Mouse (Mus musculus): Measurements from ENCODE around the gene Gramd4. TPM values are rescaled to one million over a fixed set of nuclear protein-coding genes. Genes with fewer than 3 reads are reported as not detected.

Gramd4 gene
- total and polyA plus RNA-seq, 3 experiments = 23.2 to 56.8 (median 33.4) TPM

DNA sequence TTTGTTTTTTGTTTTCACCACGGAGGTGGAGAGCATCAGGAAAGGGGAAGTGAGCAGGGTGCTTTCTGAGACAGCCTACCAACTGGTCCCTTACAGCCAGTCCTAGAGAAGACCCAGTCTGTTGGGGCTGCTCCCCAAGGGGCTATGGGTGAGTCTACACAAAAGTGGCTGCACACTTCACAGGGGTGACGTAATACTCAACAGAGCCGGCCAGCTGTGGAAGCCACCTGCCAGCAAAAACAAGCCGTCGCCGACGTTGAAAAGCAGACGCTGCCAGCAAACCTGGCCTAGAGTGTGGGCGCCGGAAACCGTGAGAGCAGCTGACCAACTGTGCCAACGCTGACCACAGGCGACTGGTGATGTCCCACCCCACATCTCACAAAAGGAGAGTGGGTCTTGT is 125.2 kb downstream of the Gramd4 start:
- Histone ChIP-seq H3K27me3 (ENCODE audit: insufficient read depth, low read length) (peaks cover 31% of the 10 kb centered on the region), H3K9me3 (replicated peaks) (no peaks in the 10 kb centered on the region), H3K4me1 (ENCODE audit: insufficient read depth, low read depth, low read length) (no peaks in the 10 kb centered on the region), H3K36me3 (replicated peaks) (no peaks in the 10 kb centered on the region), H3K4me3 (ENCODE audit: low read depth, low read length) (no peak overlapping the region)
- no peak for DNase-seq (ENCODE audit: low spot score)
- ATAC-seq (ENCODE audit: extremely low read depth, insufficient number of reproducible peaks, low FRiP score, poor library complexity, severe bottlenecking) = no peak
- TF ChIP-seq CTCF (IDR thresholded peaks at IDR 0.05; ENCODE audit: low read depth, low read length) = no peak
- TF ChIP-seq GATA1 (IDR thresholded peaks at IDR 0.05; ENCODE audit: borderline replicate concordance, low read length) = no peak
- no peak for TF ChIP-seq POLR2AphosphoS5 (IDR thresholded peaks at IDR 0.05; ENCODE audit: insufficient replicate concordance, low read depth, low read length)
- TF ChIP-seq TAL1 (conservative IDR thresholded peaks at IDR 0.05; ENCODE audit: low read depth, low read length) = no peak
- no peak for TF ChIP-seq GATA2 (IDR thresholded peaks at IDR 0.05; ENCODE audit: borderline replicate concordance, low read depth, low read length)

- ATAC-seq (ENCODE audit: extremely low read depth, insufficient number of reproducible peaks, low FRiP score, poor library complexity, severe bottlenecking) = no peak
- Histone ChIP-seq H3K36me3 (replicated peaks) (no peaks in the 10 kb centered on the region), H3K9me3 (replicated peaks) (no peaks in the 10 kb centered on the region), H3K4me3 (ENCODE audit: low read depth, low read length) (no peak overlapping the region), H3K27me3 (ENCODE audit: insufficient read depth, low read length) (peaks cover 35% of the 10 kb centered on the region), H3K4me1 (ENCODE audit: insufficient read depth, low read depth, low read length) (no peaks in the 10 kb centered on the region)
- no peak for TF ChIP-seq CTCF (IDR thresholded peaks at IDR 0.05; ENCODE audit: low read depth, low read length)
- no peak for TF ChIP-seq GATA1 (IDR thresholded peaks at IDR 0.05; ENCODE audit: borderline replicate concordance, low read length)
- no peak for TF ChIP-seq TAL1 (conservative IDR thresholded peaks at IDR 0.05; ENCODE audit: low read depth, low read length)
- TF ChIP-seq GATA2 (IDR thresholded peaks at IDR 0.05; ENCODE audit: borderline replicate concordance, low read depth, low read length) = no peak
- no peak for TF ChIP-seq POLR2AphosphoS5 (IDR thresholded peaks at IDR 0.05; ENCODE audit: insufficient replicate concordance, low read depth, low read length)
- DNase-seq (ENCODE audit: low spot score) = no peak
Measured at GRCm38 (mm10) chr15:86183484-86183883, 126.0 kb downstream of the Gramd4 start.

- DNase-seq (ENCODE audit: low spot score) (no peak), ATAC-seq (ENCODE audit: extremely low read depth, insufficient number of reproducible peaks, low FRiP score, poor library complexity, severe bottlenecking) (no peak)
- H3K36me3 ChIP-seq (replicated peaks) = no peaks in the 10 kb centered on the region
- H3K4me1 ChIP-seq (ENCODE audit: insufficient read depth, low read depth, low read length) = no peaks in the 10 kb centered on the region
- H3K4me3 ChIP-seq (ENCODE audit: low read depth, low read length) = no peak overlapping the region
- H3K27me3 ChIP-seq (ENCODE audit: insufficient read depth, low read length) = peaks cover 41% of the 10 kb centered on the region
- no peaks in the 10 kb centered on the region for H3K9me3 ChIP-seq (replicated peaks)
- TF ChIP-seq GATA1 (IDR thresholded peaks at IDR 0.05; ENCODE audit: borderline replicate concordance, low read length) (no peak), POLR2AphosphoS5 (IDR thresholded peaks at IDR 0.05; ENCODE audit: insufficient replicate concordance, low read depth, low read length) (no peak), GATA2 (IDR thresholded peaks at IDR 0.05; ENCODE audit: borderline replicate concordance, low read depth, low read length) (no peak), CTCF (IDR thresholded peaks at IDR 0.05; ENCODE audit: low read depth, low read length) (no peak), TAL1 (conservative IDR thresholded peaks at IDR 0.05; ENCODE audit: low read depth, low read length) (no peak)
Measured at GRCm38 (mm10) chr15:86184071-86184470, 126.6 kb downstream of the Gramd4 start.

GRCm38 (mm10) chr15:86184851-86185688 is 127.6 kb downstream of the Gramd4 start:
- Histone ChIP-seq H3K4me3 (ENCODE audit: low read depth, low read length) (no peak overlapping the region), H3K9me3 (replicated peaks) (no peaks in the 10 kb centered on the region), H3K4me1 (ENCODE audit: insufficient read depth, low read depth, low read length) (no peaks in the 10 kb centered on the region), H3K36me3 (replicated peaks) (no peaks in the 10 kb centered on the region), H3K27me3 (ENCODE audit: insufficient read depth, low read length) (peaks cover 49% of the 10 kb centered on the region)
- TF ChIP-seq TAL1 (conservative IDR thresholded peaks at IDR 0.05; ENCODE audit: low read depth, low read length) (no peak), GATA2 (IDR thresholded peaks at IDR 0.05; ENCODE audit: borderline replicate concordance, low read depth, low read length) (no peak), CTCF (IDR thresholded peaks at IDR 0.05; ENCODE audit: low read depth, low read length) (no peak), POLR2AphosphoS5 (IDR thresholded peaks at IDR 0.05; ENCODE audit: insufficient replicate concordance, low read depth, low read length) (no peak), GATA1 (IDR thresholded peaks at IDR 0.05; ENCODE audit: borderline replicate concordance, low read length) (no peak)
- ATAC-seq (ENCODE audit: extremely low read depth, insufficient number of reproducible peaks, low FRiP score, poor library complexity, severe bottlenecking) (no peak), DNase-seq (ENCODE audit: low spot score) (no peak)

DNA sequence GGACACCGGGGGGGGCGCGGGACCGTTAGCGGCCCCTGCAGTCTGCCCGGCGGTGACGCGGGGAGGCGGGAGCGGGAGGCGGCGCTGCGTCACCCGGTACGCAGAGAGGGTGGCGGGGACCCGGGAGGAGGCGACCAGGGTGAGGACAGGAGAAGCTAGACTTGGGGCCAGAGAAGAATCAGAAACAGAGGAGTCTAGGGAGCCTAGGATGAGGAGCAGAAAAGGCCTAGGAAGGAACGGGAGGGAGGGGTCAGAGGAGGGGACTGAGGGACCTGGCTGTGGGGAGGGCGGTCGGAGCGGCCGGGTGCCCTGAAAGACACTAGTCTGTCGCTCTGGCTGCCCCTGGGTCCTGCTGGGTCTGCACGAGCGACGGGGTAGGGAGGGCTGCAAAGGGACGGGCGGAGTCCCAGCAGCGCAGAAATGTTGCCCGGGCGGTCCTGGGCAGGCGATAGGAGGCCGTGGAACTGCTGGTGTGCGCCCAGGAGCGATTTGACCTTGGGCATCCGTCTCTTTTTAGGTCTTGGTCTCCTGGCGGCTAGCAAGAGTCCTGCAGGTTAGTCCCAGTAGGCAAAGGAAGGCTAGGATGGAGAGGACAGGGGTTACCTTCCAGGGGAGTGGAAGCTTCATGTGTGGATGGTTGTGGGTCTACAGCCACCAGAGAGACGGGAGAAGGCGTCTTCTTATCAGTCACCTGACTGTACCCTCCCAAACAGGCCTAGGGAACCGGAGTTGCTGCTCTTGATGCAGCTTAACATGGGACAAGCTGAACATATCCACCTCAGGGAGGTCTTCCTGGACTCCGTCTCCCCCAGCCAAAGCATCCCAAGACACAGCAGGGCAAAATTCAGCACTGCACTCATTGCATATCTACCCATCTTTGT is 128.4 kb downstream of the Gramd4 start, which contains the start of gene Cerk:
Gene Cerk, minus strand, starts transcription at position 453 of the 881 bp plus-strand sequence.
- Histone ChIP-seq H3K36me3 (replicated peaks) (no peaks in the 10 kb centered on the region), H3K9me3 (replicated peaks) (no peaks in the 10 kb centered on the region), H3K27me3 (ENCODE audit: insufficient read depth, low read length) (peaks cover 54% of the 10 kb centered on the region), H3K4me1 (ENCODE audit: insufficient read depth, low read depth, low read length) (no peaks in the 10 kb centered on the region), H3K4me3 (ENCODE audit: low read depth, low read length) (no peak within 1 kb of the TSS)
- ATAC-seq (ENCODE audit: extremely low read depth, insufficient number of reproducible peaks, low FRiP score, poor library complexity, severe bottlenecking) (no peak), DNase-seq (ENCODE audit: low spot score) (no peak)
- TF ChIP-seq POLR2AphosphoS5 (IDR thresholded peaks at IDR 0.05; ENCODE audit: insufficient replicate concordance, low read depth, low read length) = no peak
- no peak for TF ChIP-seq GATA2 (IDR thresholded peaks at IDR 0.05; ENCODE audit: borderline replicate concordance, low read depth, low read length)
- no peak for TF ChIP-seq TAL1 (conservative IDR thresholded peaks at IDR 0.05; ENCODE audit: low read depth, low read length)
- TF ChIP-seq GATA1 (IDR thresholded peaks at IDR 0.05; ENCODE audit: borderline replicate concordance, low read length) = no peak

- ATAC-seq (ENCODE audit: extremely low read depth, insufficient number of reproducible peaks, low FRiP score, poor library complexity, severe bottlenecking) (no peak), DNase-seq (ENCODE audit: low spot score) (no peak)
- peaks cover 5% of the 10 kb centered on the region; the same call in 1 of the 2 replicates for H3K4me1 ChIP-seq (ENCODE audit: insufficient read depth, low read depth, low read length)
- H3K27me3 ChIP-seq (ENCODE audit: insufficient read depth, low read length) = peaks cover 54% of the 10 kb centered on the region
- no peak overlapping the region for H3K4me3 ChIP-seq (ENCODE audit: low read depth, low read length)
- no peaks in the 10 kb centered on the region for H3K9me3 ChIP-seq (replicated peaks)
- H3K36me3 ChIP-seq (replicated peaks) = no peaks in the 10 kb centered on the region
- TF ChIP-seq GATA2 (IDR thresholded peaks at IDR 0.05; ENCODE audit: borderline replicate concordance, low read depth, low read length) (no peak), TAL1 (conservative IDR thresholded peaks at IDR 0.05; ENCODE audit: low read depth, low read length) (no peak), POLR2AphosphoS5 (IDR thresholded peaks at IDR 0.05; ENCODE audit: insufficient replicate concordance, low read depth, low read length) (no peak), GATA1 (IDR thresholded peaks at IDR 0.05; ENCODE audit: borderline replicate concordance, low read length) (no peak), CTCF (IDR thresholded peaks at IDR 0.05; ENCODE audit: low read depth, low read length) (no peak)
Measured at GRCm38 (mm10) chr15:86186686-86187085, 129.2 kb downstream of the Gramd4 start.

Measured in G1E (cell line).